8 mouse cellular contexts compared by ENCODE assay signal in genomic region chr11:116518482-116518881, GRCm38 (mm10). TPM values are rescaled to one million over a fixed set of nuclear protein-coding genes. Genes with fewer than 3 reads are reported as not detected.
DNase-seq lines count a peak whose midpoint lies in the region; ATAC-seq and TF ChIP-seq lines count a peak whose summit lies in the region.
"Had no signal": no experiment of that assay in that cellular context is flagged by ENCODE, and none has a peak within 500 bp of the region (broad histone marks: within the 10 kb centered on the region; RNA-seq: fewer than 3 reads in every experiment).

No protein-coding gene starts in this region.

- no peak for TF ChIP-seq CTCF in lung, adult 2 months (IDR thresholded peaks at IDR 0.05; ENCODE audit: insufficient read depth, low read length)
- no peak for TF ChIP-seq CTCF in stomach, postnatal 0 days (IDR thresholded peaks at IDR 0.05; ENCODE audit: low read depth)

- no peak overlapping the region for H3K4me2 ChIP-seq in stomach, postnatal 0 days (replicated peaks; ENCODE audit: low read depth)

- no peak overlapping the region for H3K9ac ChIP-seq in stomach, postnatal 0 days (ENCODE audit: low read length)

- TF ChIP-seq EP300 in stomach, postnatal 0 days (optimal IDR thresholded peaks at IDR 0.05), result no peak

- peak; percentile 56 for ATAC-seq in stomach, postnatal 0 days (ENCODE audit: low FRiP score, low TSS enrichment)

- no peak for TF ChIP-seq POLR2A in lung, adult 2 months (IDR thresholded peaks at IDR 0.05; ENCODE audit: borderline replicate concordance, extremely low read depth, low read depth, low read length)

- 32% methylated on average over 8 of the region's 8 CpGs for WGBS in lung, adult 2 months
- 25% methylated on average over 8 of the region's 8 CpGs for WGBS in stomach, postnatal 0 days

- H3K9me3 ChIP-seq in stomach, postnatal 0 days (ENCODE audit: control insufficient read depth, low read length), result no peaks in the 10 kb centered on the region

- peak; percentile 74 to 85 for DNase-seq in lung, adult 18-20 months
- no peak for DNase-seq in lung, adult 2 months
- DNase-seq in fat pad, adult 2 months (ENCODE audit: extremely low read depth, low read depth, low spot score), result peak; percentile 83
- DNase-seq in kidney, postnatal 25 days, result peak; percentile 33 to 66
- DNase-seq in stomach, postnatal 0 days (ENCODE audit: low spot score), result peak; percentile 41
- DNase-seq in retina, postnatal 1 day, result no peak
- no peak for DNase-seq in adrenal gland, adult 8-10 months

- peaks cover under 1% of the 10 kb centered on the region for H3K4me1 ChIP-seq in lung, adult 2 months (ENCODE audit: control insufficient read depth, insufficient read depth, low read length)
- peaks cover 7% of the 10 kb centered on the region for H3K4me1 ChIP-seq in stomach, postnatal 0 days (replicated peaks; ENCODE audit: control insufficient read depth, insufficient read depth)

- H3K4me3 ChIP-seq in lung, adult 2 months (replicated peaks; ENCODE audit: extremely low read depth, low read depth, low read length), result no peak overlapping the region
- H3K4me3 ChIP-seq in stomach, postnatal 0 days (ENCODE audit: low read depth, low read length), result no peak overlapping the region

- no peaks in the 10 kb centered on the region for H3K27me3 ChIP-seq in stomach, postnatal 0 days (ENCODE audit: control insufficient read depth, insufficient read depth, low read length)

- no peaks in the 10 kb centered on the region for H3K36me3 ChIP-seq in stomach, postnatal 0 days (ENCODE audit: control insufficient read depth, insufficient read depth, low read length)

- peak overlapping the region; percentile 67; the same call in 1 of the 2 replicates for H3K27ac ChIP-seq in stomach, postnatal 0 days (replicated peaks)

RNA-seq across cellular contexts. Expression of gene Sphk1, which starts 12.2 kb away (rescaled TPM):
- polyA plus RNA-seq in lung, adult 2 months (2012; rRNA removed), result 41.8 and 45.8 TPM in 2 replicates
- polyA plus RNA-seq in stomach, postnatal 0 days (2015; fragmentation: Nextera tagmentation; extraction: Ambion mirVana), result 7.9 and 10.0 TPM in 2 replicates
- 1 to 10 TPM; 3.0 to 4.7 (median 3.5) TPM for total RNA-seq in adrenal gland, adult 8-10 months (2022)
- total RNA-seq: neutrophil, adult 5-6 weeks had no signal

RNA-seq across cellular contexts. Expression of gene Prpsap1, which starts 24.5 kb away (rescaled TPM):
- 82.4 and 92.0 TPM in 2 replicates for polyA plus RNA-seq in lung, adult 2 months (2012; rRNA removed)
- polyA plus RNA-seq in stomach, postnatal 0 days (2015; fragmentation: Nextera tagmentation; extraction: Ambion mirVana), result 94.0 and 97.1 TPM in 2 replicates
- 100 to 1,000 TPM; 104 to 122 (median 111) TPM for total RNA-seq in adrenal gland, adult 8-10 months (2022)

RNA-seq across cellular contexts. Expression of gene Qrich2, which starts 52.4 kb away (rescaled TPM):
- polyA plus RNA-seq in lung, adult 2 months (2012; rRNA removed), result 0.11 and 0.18 TPM in 2 replicates
- 0.08 and 0.16 TPM in 2 replicates for polyA plus RNA-seq in stomach, postnatal 0 days (2015; fragmentation: Nextera tagmentation; extraction: Ambion mirVana)
- total RNA-seq in adrenal gland, adult 8-10 months (2022), result under 1 TPM in 1 of 4 experiments, not detected in 3; 0.11 TPM
- total RNA-seq: neutrophil, adult 5-6 weeks had no signal

Comparison
In these comparisons a context has a peak if more than half of its experiments do, and no peak if none do; other contexts are left out.
1. DNase-seq: peak in lung, adult 18-20 months (2 of 2), fat pad, adult 2 months (single experiment), kidney, postnatal 25 days (2 of 2) and stomach, postnatal 0 days (single experiment); none in lung, adult 2 months (single experiment), retina, postnatal 1 day (single experiment) and adrenal gland, adult 8-10 months (single experiment).